Mouse (Mus musculus) MEL (cell line): ENCODE results near the gene Plekhf1. TPM values are rescaled to one million over a fixed set of nuclear protein-coding genes. Genes with fewer than 3 reads are reported as not detected.

Source experiments
- DNase-seq: peaks from one replicate; pipeline ENCODE4 v3.0.0; 2011; ENCODE audit warnings: low read depth, low spot score
- H3K27ac ChIP-seq: 2 replicates; pipeline ENCODE4 v1.5.1; 2012; ENCODE audit warnings: low read depth, mild to moderate bottlenecking, control low read depth, low read length, moderate library complexity; ENCODE audit not compliant: control insufficient read depth
- H3K27me3 ChIP-seq, 2 experiments: fragments of 150-350 bp in 1 of 2; sonication (generic) in 1 of 2; 2 replicates each; pipeline ENCODE4 v1.6.1; 2012; ENCODE audit warnings: low read length in 2 of 2, mild to moderate bottlenecking in 2 of 2, improper control_type of control experiment in 1 of 2, moderate library complexity in 1 of 2; ENCODE audit not compliant: insufficient read depth in 2 of 2, control insufficient read depth in 1 of 2
- H3K36me3 ChIP-seq, 2 experiments: 2 replicates each; pipeline ENCODE4 v1.6.1; 2012 to 2014; ENCODE audit warnings: low read length in 2 of 2, improper control_type of control experiment in 1 of 2, inconsistent platforms in 1 of 2, mild to moderate bottlenecking in 1 of 2; ENCODE audit not compliant: insufficient read depth in 2 of 2, control insufficient read depth in 1 of 2
- H3K4me1 ChIP-seq, 2 experiments: fragments of 150-350 bp in 1 of 2; sonication (generic) in 1 of 2; 2 replicates each; pipeline ENCODE4 v1.6.1; 2012; ENCODE audit warnings: low read length in 2 of 2, improper control_type of control experiment in 1 of 2, mild to moderate bottlenecking in 1 of 2; ENCODE audit not compliant: insufficient read depth in 2 of 2, control insufficient read depth in 1 of 2
- H3K4me3 ChIP-seq, 2 experiments: fragments of 150-350 bp in 1 of 2; sonication (generic) in 1 of 2; 2 replicates each; pipeline ENCODE4 v1.5.1; 2012; ENCODE audit warnings: low read depth in 2 of 2, low read length in 2 of 2, mild to moderate bottlenecking in 2 of 2, moderate library complexity in 2 of 2, control low read depth in 1 of 2, improper control_type of control experiment in 1 of 2; ENCODE audit not compliant: control insufficient read depth in 1 of 2, insufficient read depth in 1 of 2
- H3K79me2 ChIP-seq: 2 replicates; pipeline ENCODE4 v1.6.1; 2012; ENCODE audit warnings: mild to moderate bottlenecking, low read length, moderate library complexity; ENCODE audit not compliant: control insufficient read depth, poor library complexity, insufficient read depth
- H3K9ac ChIP-seq: 2 replicates; pipeline ENCODE4 v1.6.1; 2012; ENCODE audit warnings: low read depth, mild to moderate bottlenecking, control low read depth, low read length, moderate library complexity; ENCODE audit not compliant: control insufficient read depth, poor library complexity, severe bottlenecking
- H3K9me3 ChIP-seq: fragments of 150-350 bp; sonication (generic); replicated peaks from 2 replicates; pipeline ENCODE4 v1.6.1; 2012; ENCODE audit warnings: mild to moderate bottlenecking, low read length, improper control_type of control experiment, moderate library complexity; ENCODE audit not compliant: insufficient read depth
- CHD1 ChIP-seq: IDR thresholded peaks from 2 replicates; pipeline ENCODE4 v1.6.1; 2012; ENCODE audit warnings: low read depth, mild to moderate bottlenecking, inconsistent platforms, low read length, improper control_type of control experiment
- CTCF ChIP-seq, 3 experiments: IDR thresholded peaks in 2 of 3; conservative IDR thresholded peaks in 1 of 3; 2 replicates each; pipeline ENCODE4 v1.5.1; 2011 to 2012; ENCODE audit warnings: low read length in 3 of 3, low read depth in 2 of 3, mild to moderate bottlenecking in 2 of 3, improper control_type of control experiment in 1 of 3, inconsistent platforms in 1 of 3, mixed read lengths in 1 of 3, moderate library complexity in 1 of 3; ENCODE audit not compliant: control insufficient read depth in 1 of 3, insufficient read depth in 1 of 3, poor library complexity in 1 of 3, severe bottlenecking in 1 of 3
- ETS1 ChIP-seq: IDR thresholded peaks from 2 replicates; pipeline ENCODE4 v1.6.1; 2012; ENCODE audit warnings: low read depth, mild to moderate bottlenecking, inconsistent platforms, low read length, improper control_type of control experiment, moderate library complexity
- GABPA ChIP-seq: IDR thresholded peaks from 2 replicates; pipeline ENCODE4 v1.6.1; 2012; ENCODE audit warnings: low read depth, mild to moderate bottlenecking, inconsistent platforms, low read length, improper control_type of control experiment, moderate library complexity
- HCFC1 ChIP-seq: IDR thresholded peaks from 2 replicates; pipeline ENCODE4 v1.6.1; 2012; ENCODE audit warnings: low read depth, mild to moderate bottlenecking, inconsistent platforms, low read length, improper control_type of control experiment, moderate library complexity
- JUND ChIP-seq: IDR thresholded peaks from 2 replicates; pipeline ENCODE4 v1.6.1; 2011; ENCODE audit warnings: low read depth, mild to moderate bottlenecking, improper control_type of control experiment, low read length
- KAT2A ChIP-seq: conservative IDR thresholded peaks from 2 replicates; pipeline ENCODE4 v1.6.1; 2012; ENCODE audit warnings: low read depth, low read length, improper control_type of control experiment, inconsistent platforms
- MAFK ChIP-seq: IDR thresholded peaks from 2 replicates; pipeline ENCODE4 v1.6.1; 2011; ENCODE audit warnings: low read depth, mild to moderate bottlenecking, low read length, improper control_type of control experiment, borderline replicate concordance
- MAX ChIP-seq: IDR thresholded peaks from 2 replicates; pipeline ENCODE4 v1.6.1; 2011; ENCODE audit warnings: low read length, improper control_type of control experiment
- MEF2A ChIP-seq: IDR thresholded peaks from 2 replicates; pipeline ENCODE4 v1.6.1; 2014; ENCODE audit warnings: low read depth, mild to moderate bottlenecking, inconsistent platforms, low read length, improper control_type of control experiment; ENCODE audit not compliant: poor library complexity, insufficient replicate concordance, severe bottlenecking; ENCODE audit errors: extremely low read depth
- MYC ChIP-seq: IDR thresholded peaks from 2 replicates; pipeline ENCODE4 v1.6.1; 2011; ENCODE audit warnings: low read depth, mild to moderate bottlenecking, low read length, improper control_type of control experiment, moderate library complexity
- POLR2A ChIP-seq, 2 experiments: IDR thresholded peaks; 2 replicates each; pipeline ENCODE4 v1.6.1; 2011 to 2012; ENCODE audit warnings: low read length in 2 of 2, mild to moderate bottlenecking in 2 of 2, control low read depth in 1 of 2, improper control_type of control experiment in 1 of 2, low read depth in 1 of 2, moderate library complexity in 1 of 2; ENCODE audit not compliant: control insufficient read depth in 1 of 2, insufficient read depth in 1 of 2, poor library complexity in 1 of 2
- POLR2AphosphoS2 ChIP-seq: IDR thresholded peaks from 2 replicates; pipeline ENCODE4 v1.6.1; 2011; ENCODE audit warnings: low read length, improper control_type of control experiment
- RAD21 ChIP-seq: IDR thresholded peaks from 2 replicates; pipeline ENCODE4 v1.6.1; 2011; ENCODE audit warnings: mild to moderate bottlenecking, low read depth, low read length, improper control_type of control experiment
- TAL1 ChIP-seq: IDR thresholded peaks from 2 replicates; pipeline ENCODE4 v1.6.1; 2012; ENCODE audit warnings: mild to moderate bottlenecking, inconsistent platforms, low read length, moderate library complexity, mixed read lengths
- TCF12 ChIP-seq: IDR thresholded peaks from 2 replicates; pipeline ENCODE4 v1.6.1; 2014; ENCODE audit warnings: low read depth, mild to moderate bottlenecking, inconsistent platforms, low read length, improper control_type of control experiment, moderate library complexity
- USF1 ChIP-seq: IDR thresholded peaks from 2 replicates; pipeline ENCODE4 v1.6.1; 2014; ENCODE audit warnings: low read depth, mild to moderate bottlenecking, inconsistent platforms, low read length, improper control_type of control experiment, moderate library complexity
- ZNF384 ChIP-seq: IDR thresholded peaks from 2 replicates; pipeline ENCODE4 v1.6.1; 2012; ENCODE audit warnings: low read depth, mild to moderate bottlenecking, inconsistent platforms, low read length, improper control_type of control experiment
- polyA plus RNA-seq, 2 experiments: library from polyadenylated mRNA; stranded (reverse) in 1 of 2; unstranded in 1 of 2; fragments of >175 nt in 1 of 2; fragments of >200 nt in 1 of 2; gene quantifications; 2 replicates each; pipeline versions ENCODE4 v1.2.1 to v1.2.4; 2012; ENCODE audit warnings: low replicate concordance in 2 of 2, low read depth in 1 of 2; ENCODE audit not compliant: insufficient read length in 2 of 2, insufficient read depth in 1 of 2, missing spikeins in 1 of 2
- total RNA-seq: library from RNA; depleted of rRNA; stranded (reverse); fragments of 300-350 nt; gene quantifications from 2 replicates; pipeline ENCODE4 v1.2.3, GENCODE M21; 2012

The Plekhf1 gene
- total and polyA plus RNA-seq, 3 experiments, result 0.89 to 1.7 TPM; not detected in 1

- no peak for TF ChIP-seq JUND
These were observed 46.5 kb downstream of the Plekhf1 start (continued) for GRCm38 (mm10) chr7:38181366-38181765.

- H3K9me3 ChIP-seq, result no peaks in the 10 kb centered on the region
- TF ChIP-seq CHD1 (no peak), TAL1 (no peak), POLR2AphosphoS2 (no peak), USF1 (no peak), MAFK (no peak), ZNF384 (no peak), MAX (no peak), KAT2A (no peak), JUND (no peak)
- TF ChIP-seq, all 39 proteins: peak for 0
- Histone ChIP-seq H3K4me3 (no peak overlapping the region), H3K4me1 (peaks cover 2 to 6% of the 10 kb centered on the region in 2 experiments; a peak in 2 of 4 replicates), H3K9ac (no peak overlapping the region), H3K79me2 (peaks cover 2% of the 10 kb centered on the region; the same call in 1 of the 2 replicates), H3K36me3 (peaks cover 0 to 5% of the 10 kb centered on the region in 2 experiments; a peak in 2 of 4 replicates), H3K27me3 (no peaks in the 10 kb centered on the region), H3K27ac (no peak overlapping the region)
- DNase-seq, result no peak
These were observed 47.9 kb downstream of the Plekhf1 start for GRCm38 (mm10) chr7:38179896-38180295.

GRCm38 (mm10) chr7:38176056-38176455, 51.8 kb downstream of the Plekhf1 start:
- Histone ChIP-seq H3K9me3 (no peaks in the 10 kb centered on the region), H3K4me3 (no peak overlapping the region), H3K9ac (no peak overlapping the region), H3K79me2 (no peaks in the 10 kb centered on the region), H3K36me3 (no peaks in the 10 kb centered on the region), H3K27ac (no peak overlapping the region), H3K27me3 (no peaks in the 10 kb centered on the region), H3K4me1 (no peaks in the 10 kb centered on the region)
- TF ChIP-seq POLR2AphosphoS2, result no peak
- no peak for TF ChIP-seq CTCF (IDR thresholded peaks at IDR 0.05 in 2 of 3, conservative IDR thresholded peaks at IDR 0.05 in 1 of 3; ENCODE audit: control insufficient read depth in 1 of 3, insufficient read depth in 1 of 3, low read depth in 2 of 3, low read length in 3 of 3, poor library complexity in 1 of 3, severe bottlenecking in 1 of 3)
- no peak for TF ChIP-seq MYC
- TF ChIP-seq MEF2A, result no peak
- TF ChIP-seq POLR2A (IDR thresholded peaks at IDR 0.05; ENCODE audit: control insufficient read depth in 1 of 2, insufficient read depth in 1 of 2, low read depth in 1 of 2, low read length in 2 of 2, poor library complexity in 1 of 2), result no peak
- no peak for TF ChIP-seq ETS1
- TF ChIP-seq RAD21, result no peak
- TF ChIP-seq TCF12, result no peak
- TF ChIP-seq GABPA, result no peak
- TF ChIP-seq CHD1, result no peak
- no peak for TF ChIP-seq HCFC1
- no peak for DNase-seq
